Mouse (Mus musculus) heart, embryonic 10.5 days (tissue): ENCODE measurements at regions not wholly inside any gene's neighbourhood (a gene's known extent, or its start where the extent isn't known, plus 50 kb on each side); places are given as distances from the start of the nearest gene placed in this dataset.
"Not testable (repeated sequence)": the region's sequence is repeated elsewhere in the genome, so short reads cannot be mapped to it uniquely, and the experiment has no call there.

Experiments used
- DNase-seq: peaks from one replicate; pipeline ENCODE4 v3.0.0-alpha.2; 2017; ENCODE audit warnings: low spot score
- H3K27ac ChIP-seq: fragments of 300-500 bp; sonication (generic); 2 replicates; pipeline ENCODE4 v1.5.1; 2016; ENCODE audit warnings: mild to moderate bottlenecking
- H3K27me3 ChIP-seq: fragments of 300-500 bp; sonication (generic); 2 replicates; pipeline ENCODE4 v1.6.1; 2016; ENCODE audit warnings: mild to moderate bottlenecking; ENCODE audit not compliant: poor library complexity, insufficient read depth, severe bottlenecking
- H3K36me3 ChIP-seq: fragments of 300-500 bp; sonication (generic); 2 replicates; pipeline ENCODE4 v1.6.1; 2016; ENCODE audit warnings: mild to moderate bottlenecking, moderate library complexity
- H3K4me1 ChIP-seq: fragments of 300-500 bp; sonication (generic); 2 replicates; pipeline ENCODE4 v1.6.1; 2016; ENCODE audit warnings: mild to moderate bottlenecking
- H3K4me3 ChIP-seq: fragments of 300-500 bp; sonication (generic); 2 replicates; pipeline ENCODE4 v1.5.1; 2016; ENCODE audit warnings: mild to moderate bottlenecking, moderate library complexity
- H3K9me3 ChIP-seq: fragments of 300-500 bp; sonication (generic); 2 replicates; pipeline ENCODE4 v1.6.1; 2016; ENCODE audit warnings: mild to moderate bottlenecking, moderate library complexity
- WGBS: fragments of 180-500 bp; shearing (Covaris S2); methylation state at CpG from one replicate; pipeline ENCODE4 v1.1.7; 2016; 5-methylcytosine and 5-hydroxymethylcytosine counted together

DNA sequence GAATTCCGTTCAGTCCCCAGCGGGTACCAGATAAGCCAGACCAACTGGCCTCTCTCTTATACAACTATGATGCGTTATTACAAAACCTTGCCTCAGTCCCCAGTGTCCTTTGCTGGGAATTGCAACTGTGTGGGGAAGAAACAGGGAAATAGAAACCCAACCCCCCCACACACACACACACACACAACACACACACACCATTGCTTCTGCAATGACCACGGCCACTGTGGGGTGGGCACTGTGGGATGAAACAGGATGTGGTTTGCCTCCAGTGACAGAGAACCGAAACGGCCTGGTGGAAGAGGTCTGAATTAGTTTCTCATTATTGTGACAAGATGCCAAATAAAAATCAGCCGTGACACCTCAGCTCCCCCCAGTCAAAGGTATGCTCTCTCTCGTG is 128.8 kb upstream of the Rybp start:
- H3K4me1 ChIP-seq, result peaks cover 33% of the 10 kb centered on the region
- H3K27ac ChIP-seq, result no peak overlapping the region
- 72% methylated on average over 8 of the region's 8 CpGs for WGBS
- H3K27me3 ChIP-seq, result peaks cover 25% of the 10 kb centered on the region
- DNase-seq, result no peak
- H3K9me3 ChIP-seq, result no peaks in the 10 kb centered on the region
- H3K36me3 ChIP-seq, result no peaks in the 10 kb centered on the region
- H3K4me3 ChIP-seq, result no peak overlapping the region

DNA sequence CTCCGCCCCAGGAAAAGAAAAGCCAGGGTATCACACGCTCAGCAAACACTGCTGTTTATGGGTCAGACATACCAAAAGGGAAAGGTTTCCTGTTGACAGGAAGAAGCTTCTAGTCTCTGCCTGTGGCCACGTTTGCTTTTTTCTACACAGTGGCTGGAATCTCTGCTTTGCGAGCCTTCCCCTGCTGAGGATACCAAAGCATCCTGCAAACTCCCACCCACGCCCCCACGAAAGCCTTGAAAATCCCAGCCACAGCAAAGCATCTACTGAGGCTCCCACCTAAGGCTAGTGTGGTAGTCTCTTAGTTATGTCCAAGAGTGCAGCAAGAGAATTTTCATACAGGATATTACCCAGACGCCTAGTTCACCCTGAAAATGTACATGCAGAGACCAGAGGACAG is 128.2 kb upstream of the Rybp start:
- Histone ChIP-seq H3K4me1 (peaks cover 31% of the 10 kb centered on the region), H3K27me3 (peaks cover 20% of the 10 kb centered on the region), H3K9me3 (no peaks in the 10 kb centered on the region), H3K4me3 (no peak overlapping the region), H3K27ac (no peak overlapping the region), H3K36me3 (no peaks in the 10 kb centered on the region)
- 45% methylated on average over 7 of the region's 7 CpGs for WGBS
- no peak for DNase-seq

DNA sequence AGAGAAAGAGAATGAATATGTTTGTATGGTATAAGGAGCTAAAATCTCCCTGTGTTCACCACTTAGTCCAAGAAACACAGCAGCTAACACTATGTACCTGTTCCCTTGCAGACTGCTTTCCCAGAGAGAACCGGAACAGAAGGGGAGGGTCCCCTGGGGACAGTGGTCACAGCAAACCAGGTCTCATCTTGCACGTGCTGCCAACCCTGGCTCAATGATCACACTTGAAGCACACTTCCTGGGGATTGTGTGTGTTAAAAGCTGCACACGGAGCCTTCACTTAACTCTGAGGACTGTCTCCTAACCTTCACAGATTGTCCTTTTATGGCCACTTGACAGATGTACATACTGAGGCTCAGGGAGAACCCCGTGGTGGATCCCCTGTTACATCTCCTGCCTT is 127.6 kb upstream of the Rybp start:
- Histone ChIP-seq H3K27ac (no peak overlapping the region), H3K27me3 (peaks cover 13% of the 10 kb centered on the region), H3K4me1 (peaks cover 25% of the 10 kb centered on the region), H3K4me3 (no peak overlapping the region), H3K9me3 (no peaks in the 10 kb centered on the region), H3K36me3 (no peaks in the 10 kb centered on the region)
- WGBS, result 55% methylated on average over 4 of the region's 4 CpGs
- no peak for DNase-seq

DNA sequence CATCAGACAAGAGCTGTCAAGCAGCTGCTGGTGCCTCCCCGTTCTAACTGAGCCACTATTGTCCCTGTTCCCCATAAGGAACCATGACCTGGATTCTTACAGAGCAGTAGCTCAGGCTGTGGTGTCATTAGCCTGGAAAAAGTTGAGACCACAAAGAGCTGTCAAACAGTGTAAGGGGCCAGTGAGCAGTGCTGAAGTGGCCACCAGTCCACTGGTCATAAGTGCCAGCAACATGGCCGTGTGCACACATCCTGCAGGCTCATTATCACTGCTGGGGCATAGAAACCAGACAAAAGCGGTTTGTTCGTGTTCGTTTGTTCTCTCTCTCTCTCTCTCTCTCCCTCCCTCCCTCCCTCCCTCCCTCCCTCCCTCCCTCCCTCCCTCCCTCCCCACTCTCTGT is 125.2 kb upstream of the Rybp start:
- 42% methylated on average over 5 of the region's 5 CpGs for WGBS
- Histone ChIP-seq H3K27ac (no peak overlapping the region), H3K27me3 (peaks cover 8% of the 10 kb centered on the region), H3K4me3 (no peak overlapping the region), H3K36me3 (no peaks in the 10 kb centered on the region), H3K9me3 (no peaks in the 10 kb centered on the region), H3K4me1 (peaks cover 25% of the 10 kb centered on the region)
- no peak for DNase-seq

DNA sequence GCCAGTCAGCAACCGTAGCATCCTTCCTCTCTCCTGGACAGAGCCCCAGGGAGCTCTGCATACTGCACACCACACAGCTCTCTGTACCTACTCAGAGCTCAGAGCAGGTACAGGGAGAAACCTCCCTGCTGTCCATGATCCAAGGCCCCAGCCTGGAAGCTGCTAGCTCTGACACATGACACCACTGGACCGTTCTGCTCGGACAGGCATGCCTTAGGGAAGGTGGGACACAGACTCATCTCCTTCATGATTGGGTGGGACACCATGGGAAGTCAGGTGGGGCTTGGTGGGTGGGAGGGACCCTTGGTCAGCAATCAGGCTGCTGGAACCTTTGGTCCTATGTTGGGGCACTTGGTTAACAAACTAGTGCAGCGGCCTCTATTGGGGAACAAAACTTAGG is 124.7 kb upstream of the Rybp start:
- 65% methylated on average over 4 of the region's 4 CpGs for WGBS
- Histone ChIP-seq H3K27ac (no peak overlapping the region), H3K4me3 (no peak overlapping the region), H3K4me1 (peaks cover 25% of the 10 kb centered on the region), H3K27me3 (peaks cover 8% of the 10 kb centered on the region), H3K36me3 (no peaks in the 10 kb centered on the region), H3K9me3 (no peaks in the 10 kb centered on the region)
- DNase-seq, result no peak

DNA sequence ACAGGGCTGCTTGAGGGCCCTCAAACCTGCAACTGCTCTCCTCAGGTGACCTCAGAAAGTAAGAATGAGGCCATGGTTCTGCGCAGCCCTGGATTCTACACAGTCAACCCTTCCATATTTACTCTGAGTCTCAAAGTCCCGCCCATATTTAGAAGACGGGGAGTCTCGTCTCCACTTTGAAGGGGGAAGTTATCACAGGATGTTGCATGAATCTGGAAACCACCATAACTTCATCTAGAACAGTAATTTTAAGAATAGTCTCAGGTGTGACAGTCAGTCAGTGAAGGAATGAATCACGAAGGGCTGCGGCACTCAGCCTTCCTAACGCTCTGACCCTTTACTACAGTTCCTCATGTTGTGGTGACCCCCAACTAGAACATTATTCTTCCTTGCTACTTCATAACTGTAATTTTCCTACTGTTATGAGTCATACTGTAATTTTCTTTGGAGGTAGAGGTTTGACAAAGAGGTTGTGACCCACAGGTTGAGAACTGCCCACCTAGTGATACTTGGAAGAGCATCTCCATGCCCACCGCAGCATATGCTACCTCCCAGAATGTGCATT is 122.9 kb upstream of the Rybp start:
- H3K27me3 ChIP-seq, result no peaks in the 10 kb centered on the region; the same call in 1 of the 2 replicates
- no peak for DNase-seq
- no peaks in the 10 kb centered on the region for H3K36me3 ChIP-seq
- no peak overlapping the region for H3K27ac ChIP-seq
- WGBS, result 90% methylated on average over 8 of the region's 8 CpGs
- peaks cover 13% of the 10 kb centered on the region; the same call in 1 of the 2 replicates for H3K4me1 ChIP-seq
- H3K9me3 ChIP-seq, result no peaks in the 10 kb centered on the region
- H3K4me3 ChIP-seq, result no peak overlapping the region

DNA sequence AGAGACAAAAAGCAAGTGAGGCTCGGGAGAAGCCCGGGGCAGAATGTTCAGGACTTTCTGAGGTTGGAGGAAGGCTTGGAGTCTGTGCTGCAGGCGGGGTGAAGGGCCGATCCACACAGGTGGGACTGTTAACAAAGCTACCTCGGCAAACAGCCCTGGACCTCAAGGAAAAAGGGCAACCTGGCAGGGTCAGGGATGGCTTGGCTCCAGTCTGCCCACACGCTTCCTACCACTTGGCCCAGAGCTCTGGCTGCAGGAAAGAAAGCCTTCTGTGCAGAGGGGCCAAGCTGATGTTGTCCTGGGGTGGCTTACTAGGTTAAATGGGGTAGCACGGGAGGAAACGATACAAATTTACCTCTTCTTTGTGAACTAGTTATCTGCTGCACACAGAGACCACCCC is 121.5 kb upstream of the Rybp start:
- DNase-seq, result no peak
- H3K4me3 ChIP-seq, result no peak overlapping the region
- H3K36me3 ChIP-seq, result no peaks in the 10 kb centered on the region
- no peaks in the 10 kb centered on the region for H3K9me3 ChIP-seq
- H3K27me3 ChIP-seq, result peaks cover under 1% of the 10 kb centered on the region; the same call in 1 of the 2 replicates
- no peak overlapping the region for H3K27ac ChIP-seq
- 81% methylated on average over 8 of the region's 8 CpGs for WGBS
- H3K4me1 ChIP-seq, result peaks cover 9% of the 10 kb centered on the region; the same call in 1 of the 2 replicates

DNA sequence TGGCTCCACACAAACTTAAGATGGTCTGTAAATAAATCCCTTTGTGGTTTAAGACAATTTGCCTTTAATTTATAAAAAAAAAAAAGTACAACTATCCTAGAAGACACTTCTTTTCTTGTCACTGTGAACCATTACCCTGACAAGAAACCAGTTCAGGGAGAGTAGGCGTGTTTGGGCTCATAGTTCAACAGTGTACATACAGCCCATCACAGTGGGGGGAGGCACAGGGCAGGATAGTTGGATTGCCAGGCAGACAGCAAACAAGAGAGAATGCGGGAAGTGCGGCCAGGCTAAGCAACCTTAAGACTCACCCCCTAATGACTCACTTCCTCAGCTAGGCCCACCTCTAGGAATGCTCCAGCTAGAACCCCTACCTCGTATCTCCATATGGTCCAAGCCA is 119.2 kb upstream of the Rybp start:
- Histone ChIP-seq H3K4me3 (no peak overlapping the region), H3K4me1 (no peaks in the 10 kb centered on the region), H3K9me3 (no peaks in the 10 kb centered on the region), H3K36me3 (no peaks in the 10 kb centered on the region), H3K27ac (no peak overlapping the region), H3K27me3 (peaks cover 4% of the 10 kb centered on the region; the same call in 1 of the 2 replicates)
- no peak for DNase-seq
- WGBS, result 72% methylated on average over 4 of the region's 4 CpGs

DNA sequence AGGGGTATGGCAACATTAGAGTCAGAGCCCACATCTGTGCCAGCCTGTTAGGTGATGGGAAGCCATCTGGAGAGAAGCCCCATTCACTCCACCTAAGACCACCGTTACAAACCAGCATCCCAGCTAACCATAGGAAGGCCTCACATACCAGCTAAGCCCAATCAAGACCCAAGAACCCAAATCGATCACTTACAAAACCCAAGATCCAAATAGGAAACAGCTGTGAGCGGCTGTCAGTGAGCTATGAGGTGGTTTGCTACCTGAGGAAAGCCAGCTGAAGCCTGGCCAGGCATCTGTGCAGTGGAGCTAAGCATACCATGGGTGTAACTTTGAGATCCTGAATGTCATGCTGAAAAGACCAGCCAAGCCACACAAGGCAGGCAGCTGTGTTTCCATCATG is 116.9 kb upstream of the Rybp start:
- Histone ChIP-seq H3K36me3 (no peaks in the 10 kb centered on the region), H3K27ac (no peak overlapping the region), H3K4me1 (0 out of 2 replicates have a peak, but pooled peaks cover 6% of the 10 kb centered on the region), H3K4me3 (no peak overlapping the region), H3K27me3 (peaks cover 4% of the 10 kb centered on the region; the same call in 1 of the 2 replicates), H3K9me3 (no peaks in the 10 kb centered on the region)
- 79% methylated on average over 3 of the region's 3 CpGs for WGBS
- DNase-seq, result no peak

DNA sequence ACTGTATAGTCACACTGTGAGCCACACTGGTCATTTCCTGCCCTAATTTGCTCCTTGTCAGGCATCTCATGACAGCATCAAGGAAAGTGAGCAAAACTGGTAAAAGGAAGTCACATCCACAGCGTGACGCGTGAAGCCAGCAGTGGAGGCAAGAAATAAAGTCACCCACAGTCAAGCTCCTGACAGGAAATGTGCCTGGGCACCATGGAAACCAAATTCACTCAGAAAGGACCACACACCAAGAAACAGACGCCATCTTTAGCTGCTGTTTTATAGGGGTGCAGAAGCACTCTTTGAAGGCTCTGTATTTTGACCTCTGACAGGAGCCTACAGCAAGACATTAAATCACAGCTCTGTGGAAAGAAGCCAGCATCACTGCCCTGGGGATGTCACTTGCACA is 115.4 kb upstream of the Rybp start:
- H3K9me3 ChIP-seq, result no peaks in the 10 kb centered on the region
- DNase-seq, result no peak
- H3K4me3 ChIP-seq, result no peak overlapping the region
- no peaks in the 10 kb centered on the region for H3K36me3 ChIP-seq
- 62% methylated on average over 4 of the region's 4 CpGs for WGBS
- 0 out of 2 replicates have a peak, but pooled peaks cover 4% of the 10 kb centered on the region for H3K27me3 ChIP-seq
- no peak overlapping the region for H3K27ac ChIP-seq
- H3K4me1 ChIP-seq, result 0 out of 2 replicates have a peak, but pooled peaks cover 6% of the 10 kb centered on the region

DNA sequence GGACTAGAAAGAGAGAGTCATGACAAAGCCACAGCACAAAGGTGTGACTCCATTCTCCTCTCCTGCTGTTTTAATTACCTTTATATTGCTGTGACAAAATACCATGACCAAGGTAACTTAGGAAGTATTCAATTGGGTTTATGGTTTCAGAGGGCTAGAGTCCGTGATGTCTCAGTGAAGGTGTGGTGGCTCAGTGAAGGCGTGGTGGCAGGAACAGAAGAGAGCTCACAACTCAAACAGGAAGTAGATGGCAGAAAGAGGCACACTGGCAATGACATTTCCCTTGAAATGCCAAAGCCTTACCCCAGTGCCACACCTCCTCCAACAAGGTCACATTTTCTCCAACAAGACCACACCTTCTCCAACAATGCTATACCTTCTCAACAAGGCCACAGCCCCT is 114.4 kb upstream of the Rybp start:
- 89% methylated on average over 2 of the region's 2 CpGs for WGBS
- Histone ChIP-seq H3K36me3 (no peaks in the 10 kb centered on the region), H3K27ac (no peak overlapping the region), H3K27me3 (0 out of 2 replicates have a peak, but pooled peaks cover 4% of the 10 kb centered on the region), H3K9me3 (no peaks in the 10 kb centered on the region), H3K4me3 (no peak overlapping the region), H3K4me1 (0 out of 2 replicates have a peak, but pooled peaks cover 9% of the 10 kb centered on the region)
- DNase-seq, result no peak

DNA sequence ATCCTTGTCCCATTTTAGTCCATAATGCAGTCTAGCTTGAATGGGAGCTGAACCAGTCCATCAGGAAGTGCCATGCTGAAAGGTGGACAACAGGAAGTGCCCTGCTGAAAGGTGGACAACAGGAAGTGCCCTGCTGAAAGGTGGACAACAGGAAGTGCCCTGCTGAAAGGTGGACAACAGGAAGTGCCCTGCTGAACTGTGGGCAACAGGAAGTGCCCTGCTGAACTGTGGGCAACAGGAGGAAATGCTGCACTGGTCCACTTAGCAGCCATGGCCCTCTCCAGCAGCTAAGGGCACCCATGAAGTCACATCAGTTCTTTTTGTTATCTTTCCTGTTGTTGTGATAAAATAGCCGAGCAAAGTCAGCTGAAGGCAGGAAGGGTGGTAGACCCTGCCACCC is 112.1 kb upstream of the Rybp start:
- not testable (repeated sequence) for H3K27ac ChIP-seq, H3K27me3 ChIP-seq, H3K9me3 ChIP-seq, H3K36me3 ChIP-seq, H3K4me3 ChIP-seq, DNase-seq
- 0 out of 2 replicates have a peak, but pooled peaks cover 14% of the 10 kb centered on the region for H3K4me1 ChIP-seq
- WGBS, result 53% methylated on average over 1 of the region's 1 CpGs

DNA sequence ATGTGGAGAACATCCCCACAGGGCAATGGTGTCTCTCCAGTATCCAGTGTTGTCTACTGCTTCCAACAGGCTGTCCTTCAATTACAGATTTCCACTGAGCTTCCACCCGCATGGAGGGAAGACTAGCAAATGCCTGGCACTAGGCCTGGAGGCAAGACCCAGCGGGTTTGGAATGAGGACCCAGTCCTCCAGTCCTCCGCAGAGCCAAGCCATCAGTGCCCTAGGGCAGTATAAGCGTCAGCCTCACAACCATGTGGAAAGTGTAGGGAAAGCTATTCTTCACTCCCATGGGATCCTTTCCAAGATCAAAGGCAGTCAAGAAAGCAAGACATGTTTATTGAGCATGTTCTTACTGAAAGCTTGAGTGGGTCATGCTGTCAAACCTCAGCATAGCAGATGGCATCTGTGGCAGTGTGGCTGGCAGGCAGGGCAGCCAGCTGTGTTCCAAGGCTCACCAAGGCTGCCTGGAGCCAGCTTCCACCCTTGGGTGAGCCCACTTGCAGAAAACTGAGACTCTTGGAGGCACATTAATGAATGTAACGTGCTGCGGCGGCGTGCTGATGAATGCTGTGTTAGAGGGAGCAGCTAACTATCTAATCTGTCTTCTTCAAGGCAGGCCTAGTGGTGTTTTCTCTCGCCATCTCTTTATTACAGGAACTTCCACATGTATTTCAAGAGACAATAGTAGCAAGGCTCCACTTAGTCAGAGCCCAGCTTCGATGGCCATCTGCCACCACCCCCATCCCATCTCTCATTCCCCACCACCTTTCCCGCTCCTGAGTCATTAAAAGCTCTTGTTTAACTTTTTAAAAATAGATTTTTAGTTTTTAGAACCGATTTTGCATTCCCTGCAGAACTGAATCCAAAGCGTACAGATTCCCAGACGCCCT is 109.3 kb upstream of the Rybp start:
- no peak for DNase-seq
- no peak overlapping the region for H3K27ac ChIP-seq
- H3K4me1 ChIP-seq, result 0 out of 2 replicates have a peak, but pooled peaks cover 14% of the 10 kb centered on the region
- H3K4me3 ChIP-seq, result no peak overlapping the region
- H3K9me3 ChIP-seq, result no peaks in the 10 kb centered on the region
- no peaks in the 10 kb centered on the region for H3K27me3 ChIP-seq
- no peaks in the 10 kb centered on the region for H3K36me3 ChIP-seq
- WGBS, result 73% methylated on average over 14 of the region's 14 CpGs
